Mouse (Mus musculus): ENCODE results near the gene Spata7. TPM values are rescaled to one million over a fixed set of nuclear protein-coding genes. Genes with fewer than 3 reads are reported as not detected.
"Not testable (repeated sequence)": the region's sequence is repeated elsewhere in the genome, so short reads cannot be mapped to it uniquely, and the experiment has no call there.

Gene Spata7
- total RNA-seq (2021) = 10 to 100 TPM; 32.6 to 32.8 TPM
- long read RNA-seq, experiment 1, transcript Spata7-201 (12 exons, 2,052 nt) = major isoform, 9 of 23 reads
- long read RNA-seq, experiment 1, partial matches to known transcripts = 2 of 23 reads
- long read RNA-seq, experiment 1, other reads (novel, unspliced or antisense) = 8 of 23 reads
- long read RNA-seq, experiment 2, transcript Spata7-201 (12 exons, 2,052 nt) = major isoform, 10 of 18 reads
- long read RNA-seq, experiment 2, partial matches to known transcripts = 0 of 18 reads
- long read RNA-seq, experiment 2, other reads (novel, unspliced or antisense) = 4 of 18 reads

GRCm38 (mm10) chr12:98627392-98628259 lies at the start of gene Spata7:
Spata7 (plus strand) TSS chr12:98628157.
- intact Hi-C loops (cut with DNase I) = loop anchor here (10.0 kb wide), 1 partner anchor 303 kb away; no protein-coding TSS in a partner anchor

GRCm38 (mm10) chr12:98585302-98585701 lies 42.7 kb upstream of the Spata7 start:
- DNase-seq (ENCODE audit: low spot score in 2 of 2) = peak in 1 of 2 experiments; percentile 14
- intact Hi-C loops (cut with DNase I) = loop anchor here (10.0 kb wide), 1 partner anchor 261 kb away; no protein-coding TSS in a partner anchor

More at GRCm38 (mm10) chr12:98627392-98628259, at the start of gene Spata7:
- peak; percentile 83 to 91 for DNase-seq (ENCODE audit: low spot score in 2 of 2)

- DNase-seq (ENCODE audit: low spot score in 2 of 2) = no peak
- intact Hi-C loops (cut with DNase I) = loop anchor here (10.0 kb wide), 1 partner anchor 264 kb away; no protein-coding TSS in a partner anchor
Measured at GRCm38 (mm10) chr12:98588573-98588972, 39.4 kb upstream of the Spata7 start.

GRCm38 (mm10) chr12:98591016-98591415 lies 36.9 kb upstream of the Spata7 start:
- no peak for DNase-seq (ENCODE audit: low spot score in 2 of 2)
- intact Hi-C loops (cut with DNase I) = no loop called here

GRCm38 (mm10) chr12:98600861-98601260 lies 27.1 kb upstream of the Spata7 start:
- DNase-seq (ENCODE audit: low spot score in 2 of 2) = no peak
- intact Hi-C loops (cut with DNase I) = no loop called here

- DNase-seq (ENCODE audit: low spot score in 2 of 2) = peak in 1 of 2 experiments; percentile 33
- intact Hi-C loops (cut with DNase I) = no loop called here
Measured at GRCm38 (mm10) chr12:98602114-98602513, 25.8 kb upstream of the Spata7 start.

- no peak for DNase-seq (ENCODE audit: low spot score in 2 of 2)
- intact Hi-C loops (cut with DNase I) = no loop called here
Measured at GRCm38 (mm10) chr12:98605264-98605663, 22.7 kb upstream of the Spata7 start.

GRCm38 (mm10) chr12:98606595-98607290 lies 21.2 kb upstream of the Spata7 start:
- intact Hi-C loops (cut with DNase I) = no loop called here
- DNase-seq (ENCODE audit: low spot score in 2 of 2) = no peak

- DNase-seq (ENCODE audit: low spot score in 2 of 2) = peak in 1 of 2 experiments; percentile 35
- intact Hi-C loops (cut with DNase I) = no loop called here
Measured at GRCm38 (mm10) chr12:98610341-98610740, 17.6 kb upstream of the Spata7 start.

- DNase-seq (ENCODE audit: low spot score in 2 of 2) = no peak
- intact Hi-C loops (cut with DNase I) = no loop called here
Measured at GRCm38 (mm10) chr12:98614910-98615508, 12.9 kb upstream of the Spata7 start.

- intact Hi-C loops (cut with DNase I) = no loop called here
- no peak for DNase-seq (ENCODE audit: low spot score in 2 of 2)
Measured at GRCm38 (mm10) chr12:98615746-98616145, 12.2 kb upstream of the Spata7 start.

GRCm38 (mm10) chr12:98619496-98619895 lies 8.5 kb upstream of the Spata7 start:
- intact Hi-C loops (cut with DNase I) = no loop called here
- no peak for DNase-seq (ENCODE audit: low spot score in 2 of 2)

GRCm38 (mm10) chr12:98620922-98621321 lies 7.0 kb upstream of the Spata7 start:
- DNase-seq (ENCODE audit: low spot score in 2 of 2) = peak in 1 of 2 experiments; percentile 12
- intact Hi-C loops (cut with DNase I) = loop anchor here (1.0 to 10.0 kb wide), 3 partner anchors 44 to 341 kb away; partner anchors contain the start of gene Kcnk10

GRCm38 (mm10) chr12:98623266-98623665 lies 4.7 kb upstream of the Spata7 start:
- intact Hi-C loops (cut with DNase I) = loop anchor here (5.0 to 10.0 kb wide), 2 partner anchors 46 to 298 kb away; partner anchors contain the start of gene Kcnk10
- DNase-seq (ENCODE audit: low spot score in 2 of 2) = not testable (repeated sequence)

GRCm38 (mm10) chr12:98628260-98628970 lies 458 bp downstream of the Spata7 start:
- intact Hi-C loops (cut with DNase I) = loop anchor here (10.0 kb wide), 1 partner anchor 304 kb away; no protein-coding TSS in a partner anchor
- DNase-seq (ENCODE audit: low spot score in 2 of 2) = peak; percentile 9 to 23

GRCm38 (mm10) chr12:98644852-98645251 lies 16.9 kb downstream of the Spata7 start:
- intact Hi-C loops (cut with DNase I) = no loop called here

GRCm38 (mm10) chr12:98656873-98657272 lies 28.9 kb downstream of the Spata7 start:
- DNase-seq (ENCODE audit: low spot score in 2 of 2) = no peak

More at GRCm38 (mm10) chr12:98644852-98645251, 16.9 kb downstream of the Spata7 start:
- DNase-seq (ENCODE audit: low spot score in 2 of 2) = no peak

GRCm38 (mm10) chr12:98662617-98663016 lies 34.7 kb downstream of the Spata7 start:
- intact Hi-C loops (cut with DNase I) = no loop called here
- DNase-seq (ENCODE audit: low spot score in 2 of 2) = no peak

More at GRCm38 (mm10) chr12:98656873-98657272, 28.9 kb downstream of the Spata7 start:
- intact Hi-C loops (cut with DNase I) = no loop called here
